Mouse (Mus musculus): ENCODE data around the gene Fam234b. TPM values are rescaled to one million over a fixed set of nuclear protein-coding genes. Genes with fewer than 3 reads are reported as not detected.

The Fam234b gene
- polyA plus RNA-seq, 1 experiment from 2014 or later, result 21.2 TPM

DNA sequence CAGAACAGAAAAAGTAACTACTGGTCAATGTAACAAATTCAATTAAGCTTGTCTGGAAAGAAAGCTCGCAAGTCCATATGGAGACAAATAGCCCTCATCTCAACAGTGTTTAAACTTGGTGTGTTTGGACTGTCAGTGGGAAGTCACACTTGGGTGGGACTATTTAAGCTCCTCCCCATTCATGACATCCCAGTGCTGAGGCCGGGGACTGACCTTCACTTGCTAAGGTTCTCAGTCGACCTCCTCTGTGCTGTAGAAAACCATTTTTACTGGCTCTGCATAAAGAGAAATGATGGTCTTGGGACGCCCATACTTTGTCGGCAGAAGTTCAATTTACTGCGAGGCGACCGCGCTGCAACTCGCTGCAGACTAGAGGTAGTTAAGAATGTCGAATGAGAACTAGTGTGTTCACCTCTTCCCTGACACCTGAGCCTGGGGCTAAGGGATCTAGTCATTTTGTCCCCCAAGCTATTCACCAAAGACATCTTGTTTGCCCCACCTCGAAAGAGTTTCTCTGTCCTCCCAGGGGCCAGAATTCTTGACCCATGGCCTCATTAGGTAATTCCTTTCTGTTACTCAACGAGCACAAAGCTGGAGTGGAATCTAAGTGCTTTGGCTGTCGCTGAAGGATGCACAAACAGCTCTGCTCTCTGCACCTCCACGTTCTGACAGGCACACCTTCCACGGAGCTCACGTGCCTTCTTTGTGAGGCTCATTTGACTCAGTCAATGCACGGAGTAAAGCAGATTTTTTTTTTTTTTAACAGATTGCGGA, 53.3 kb downstream of the Fam234b start:
- no peak overlapping the region for H3K27ac ChIP-seq (replicated peaks; ENCODE audit: low read depth, low read length)
- ATAC-seq (ENCODE audit: insufficient number of reproducible peaks, low FRiP score, low TSS enrichment, low read depth) (no peak), DNase-seq (ENCODE audit: low spot score) (no peak)
- H3K4me2 ChIP-seq (ENCODE audit: low read depth, severe bottlenecking), result no peak overlapping the region
- no peaks in the 10 kb centered on the region for H3K9me3 ChIP-seq (ENCODE audit: control insufficient read depth, low read length)
- no peak overlapping the region for H3K9ac ChIP-seq (ENCODE audit: low read length)
- no peak overlapping the region for H3K4me3 ChIP-seq (ENCODE audit: low read depth, low read length)
- H3K36me3 ChIP-seq (ENCODE audit: control insufficient read depth, insufficient read depth, low read length), result no peaks in the 10 kb centered on the region
- H3K27me3 ChIP-seq (ENCODE audit: control insufficient read depth, insufficient read depth, low read length), result no peaks in the 10 kb centered on the region
- H3K4me1 ChIP-seq (ENCODE audit: control insufficient read depth, insufficient read depth, low read length), result peaks cover 16% of the 10 kb centered on the region
- WGBS, result 63% methylated on average over 19 of the region's 19 CpGs

- Histone ChIP-seq H3K4me2 (ENCODE audit: low read depth, severe bottlenecking) (peak overlapping the region; percentile 45), H3K4me3 (ENCODE audit: low read depth, low read length) (peak overlapping the region; percentile 17; the same call in 1 of the 2 replicates), H3K36me3 (ENCODE audit: control insufficient read depth, insufficient read depth, low read length) (no peaks in the 10 kb centered on the region), H3K4me1 (ENCODE audit: control insufficient read depth, insufficient read depth, low read length) (peaks cover 16% of the 10 kb centered on the region), H3K9me3 (ENCODE audit: control insufficient read depth, low read length) (no peaks in the 10 kb centered on the region), H3K9ac (ENCODE audit: low read length) (peak overlapping the region; percentile 28), H3K27me3 (ENCODE audit: control insufficient read depth, insufficient read depth, low read length) (no peaks in the 10 kb centered on the region), H3K27ac (replicated peaks; ENCODE audit: low read depth, low read length) (no peak overlapping the region)
- DNase-seq (ENCODE audit: low spot score) (no peak), ATAC-seq (ENCODE audit: insufficient number of reproducible peaks, low FRiP score, low TSS enrichment, low read depth) (no peak)
- WGBS, result 56% methylated on average over 24 of the region's 24 CpGs
Measured at GRCm38 (mm10) chr6:135251849-135252727, 54.3 kb downstream of the Fam234b start.

DNA sequence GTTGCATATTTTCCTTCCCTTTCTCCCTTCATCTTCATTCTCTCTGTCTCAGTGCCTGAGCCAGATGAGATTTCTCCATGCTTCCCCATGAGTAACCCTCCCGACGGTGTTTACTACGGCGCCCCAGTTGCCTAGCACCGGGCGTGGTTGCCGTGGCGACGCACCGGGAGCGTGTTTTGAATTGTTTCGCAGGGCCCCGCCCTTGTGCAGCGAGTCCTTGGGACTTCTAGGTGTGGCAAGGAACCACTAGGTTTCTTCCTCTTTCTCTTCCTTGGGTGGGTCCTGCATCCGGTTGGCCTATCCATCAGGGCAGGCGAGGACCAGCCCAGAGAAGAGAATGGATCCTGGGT, 54.9 kb downstream of the Fam234b start:
- peaks cover 16% of the 10 kb centered on the region for H3K4me1 ChIP-seq (ENCODE audit: control insufficient read depth, insufficient read depth, low read length)
- no peaks in the 10 kb centered on the region for H3K9me3 ChIP-seq (ENCODE audit: control insufficient read depth, low read length)
- H3K27ac ChIP-seq (replicated peaks; ENCODE audit: low read depth, low read length), result no peak overlapping the region
- peak overlapping the region; percentile 17; the same call in 1 of the 2 replicates for H3K4me3 ChIP-seq (ENCODE audit: low read depth, low read length)
- 5% methylated on average over 16 of the region's 16 CpGs for WGBS
- peak; percentile 64; the same call in 1 of the 2 replicates for ATAC-seq (ENCODE audit: insufficient number of reproducible peaks, low FRiP score, low TSS enrichment, low read depth)
- no peaks in the 10 kb centered on the region for H3K27me3 ChIP-seq (ENCODE audit: control insufficient read depth, insufficient read depth, low read length)
- peak overlapping the region; percentile 28 for H3K9ac ChIP-seq (ENCODE audit: low read length)
- peak overlapping the region; percentile 45 for H3K4me2 ChIP-seq (ENCODE audit: low read depth, severe bottlenecking)
- no peaks in the 10 kb centered on the region for H3K36me3 ChIP-seq (ENCODE audit: control insufficient read depth, insufficient read depth, low read length)
- peak; percentile 88 for DNase-seq (ENCODE audit: low spot score)

GRCm38 (mm10) chr6:135254153-135254552, 56.4 kb downstream of the Fam234b start, which contains the start of gene Gsg1:
Gene Gsg1 (minus strand): TSS chr6:135254351.
- Histone ChIP-seq H3K9ac (ENCODE audit: low read length) (no peak within 1 kb of the TSS), H3K36me3 (ENCODE audit: control insufficient read depth, insufficient read depth, low read length) (no peaks in the 10 kb centered on the region), H3K4me1 (ENCODE audit: control insufficient read depth, insufficient read depth, low read length) (peaks cover 16% of the 10 kb centered on the region), H3K4me3 (ENCODE audit: low read depth, low read length) (no peak within 1 kb of the TSS), H3K4me2 (ENCODE audit: low read depth, severe bottlenecking) (no peak within 1 kb of the TSS), H3K27me3 (ENCODE audit: control insufficient read depth, insufficient read depth, low read length) (no peaks in the 10 kb centered on the region), H3K9me3 (ENCODE audit: control insufficient read depth, low read length) (no peaks in the 10 kb centered on the region), H3K27ac (replicated peaks; ENCODE audit: low read depth, low read length) (no peak within 1 kb of the TSS)
- no peak for ATAC-seq (ENCODE audit: insufficient number of reproducible peaks, low FRiP score, low TSS enrichment, low read depth)
- DNase-seq (ENCODE audit: low spot score), result no peak
- WGBS, result 75% methylated on average over 7 of the region's 7 CpGs

- Histone ChIP-seq H3K4me3 (ENCODE audit: low read depth, low read length) (no peak overlapping the region), H3K27ac (replicated peaks; ENCODE audit: low read depth, low read length) (no peak overlapping the region), H3K36me3 (ENCODE audit: control insufficient read depth, insufficient read depth, low read length) (no peaks in the 10 kb centered on the region), H3K4me2 (ENCODE audit: low read depth, severe bottlenecking) (no peak overlapping the region), H3K9ac (ENCODE audit: low read length) (no peak overlapping the region), H3K9me3 (ENCODE audit: control insufficient read depth, low read length) (no peaks in the 10 kb centered on the region), H3K4me1 (ENCODE audit: control insufficient read depth, insufficient read depth, low read length) (no peaks in the 10 kb centered on the region), H3K27me3 (ENCODE audit: control insufficient read depth, insufficient read depth, low read length) (no peaks in the 10 kb centered on the region)
- DNase-seq (ENCODE audit: low spot score) (no peak), ATAC-seq (ENCODE audit: insufficient number of reproducible peaks, low FRiP score, low TSS enrichment, low read depth) (no peak)
- WGBS, result 92% methylated on average over 6 of the region's 6 CpGs
Measured at GRCm38 (mm10) chr6:135260435-135260834, 62.7 kb downstream of the Fam234b start.

- Histone ChIP-seq H3K9ac (ENCODE audit: low read length) (no peak overlapping the region), H3K4me2 (ENCODE audit: low read depth, severe bottlenecking) (no peak overlapping the region), H3K27ac (replicated peaks; ENCODE audit: low read depth, low read length) (no peak overlapping the region), H3K9me3 (ENCODE audit: control insufficient read depth, low read length) (no peaks in the 10 kb centered on the region), H3K4me3 (ENCODE audit: low read depth, low read length) (no peak overlapping the region), H3K4me1 (ENCODE audit: control insufficient read depth, insufficient read depth, low read length) (no peaks in the 10 kb centered on the region), H3K27me3 (ENCODE audit: control insufficient read depth, insufficient read depth, low read length) (no peaks in the 10 kb centered on the region), H3K36me3 (ENCODE audit: control insufficient read depth, insufficient read depth, low read length) (no peaks in the 10 kb centered on the region)
- no peak for DNase-seq (ENCODE audit: low spot score)
- WGBS, result 92% methylated on average over 9 of the region's 9 CpGs
- ATAC-seq (ENCODE audit: insufficient number of reproducible peaks, low FRiP score, low TSS enrichment, low read depth), result no peak
Measured at GRCm38 (mm10) chr6:135261124-135261523, 63.3 kb downstream of the Fam234b start.

DNA sequence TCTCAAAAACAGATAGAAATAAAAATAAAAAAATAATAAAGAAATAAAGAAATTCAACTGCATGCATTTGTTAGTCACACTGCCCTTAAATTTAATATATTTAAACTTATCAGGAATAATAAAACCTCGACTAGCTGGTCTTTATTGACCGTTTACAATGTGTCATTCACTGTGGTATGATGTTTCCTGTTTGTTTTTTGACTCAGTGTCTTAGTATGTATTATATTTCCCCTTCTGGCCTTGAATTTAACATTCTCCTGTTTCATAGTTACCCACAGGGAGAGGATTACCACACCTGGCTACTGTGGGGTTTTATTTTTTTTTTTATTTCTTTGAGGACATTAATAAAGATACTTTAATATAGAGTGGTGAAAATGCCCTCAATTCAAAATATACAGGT, 64.8 kb downstream of the Fam234b start:
- no peaks in the 10 kb centered on the region for H3K9me3 ChIP-seq (ENCODE audit: control insufficient read depth, low read length)
- no peak overlapping the region for H3K27ac ChIP-seq (replicated peaks; ENCODE audit: low read depth, low read length)
- H3K4me3 ChIP-seq (ENCODE audit: low read depth, low read length), result no peak overlapping the region
- H3K4me2 ChIP-seq (ENCODE audit: low read depth, severe bottlenecking), result no peak overlapping the region
- no peaks in the 10 kb centered on the region for H3K36me3 ChIP-seq (ENCODE audit: control insufficient read depth, insufficient read depth, low read length)
- ATAC-seq (ENCODE audit: insufficient number of reproducible peaks, low FRiP score, low TSS enrichment, low read depth) (no peak), DNase-seq (ENCODE audit: low spot score) (no peak)
- H3K4me1 ChIP-seq (ENCODE audit: control insufficient read depth, insufficient read depth, low read length), result no peaks in the 10 kb centered on the region
- WGBS, result 82% methylated on average over 2 of the region's 2 CpGs
- no peaks in the 10 kb centered on the region for H3K27me3 ChIP-seq (ENCODE audit: control insufficient read depth, insufficient read depth, low read length)
- no peak overlapping the region for H3K9ac ChIP-seq (ENCODE audit: low read length)

- H3K4me1 ChIP-seq (ENCODE audit: control insufficient read depth, insufficient read depth, low read length), result no peaks in the 10 kb centered on the region
- no peak overlapping the region for H3K27ac ChIP-seq (replicated peaks; ENCODE audit: low read depth, low read length)
- H3K36me3 ChIP-seq (ENCODE audit: control insufficient read depth, insufficient read depth, low read length), result no peaks in the 10 kb centered on the region
- WGBS, result 97% methylated on average over 6 of the region's 6 CpGs
- ATAC-seq (ENCODE audit: insufficient number of reproducible peaks, low FRiP score, low TSS enrichment, low read depth) (no peak), DNase-seq (ENCODE audit: low spot score) (no peak)
- no peak overlapping the region for H3K9ac ChIP-seq (ENCODE audit: low read length)
- H3K4me3 ChIP-seq (ENCODE audit: low read depth, low read length), result no peak overlapping the region
- H3K27me3 ChIP-seq (ENCODE audit: control insufficient read depth, insufficient read depth, low read length), result no peaks in the 10 kb centered on the region
- H3K9me3 ChIP-seq (ENCODE audit: control insufficient read depth, low read length), result no peaks in the 10 kb centered on the region
- no peak overlapping the region for H3K4me2 ChIP-seq (ENCODE audit: low read depth, severe bottlenecking)
Measured at GRCm38 (mm10) chr6:135264136-135264535, 66.4 kb downstream of the Fam234b start.
